Mouse (Mus musculus): ENCODE results near the gene Dnajb4.

DNA sequence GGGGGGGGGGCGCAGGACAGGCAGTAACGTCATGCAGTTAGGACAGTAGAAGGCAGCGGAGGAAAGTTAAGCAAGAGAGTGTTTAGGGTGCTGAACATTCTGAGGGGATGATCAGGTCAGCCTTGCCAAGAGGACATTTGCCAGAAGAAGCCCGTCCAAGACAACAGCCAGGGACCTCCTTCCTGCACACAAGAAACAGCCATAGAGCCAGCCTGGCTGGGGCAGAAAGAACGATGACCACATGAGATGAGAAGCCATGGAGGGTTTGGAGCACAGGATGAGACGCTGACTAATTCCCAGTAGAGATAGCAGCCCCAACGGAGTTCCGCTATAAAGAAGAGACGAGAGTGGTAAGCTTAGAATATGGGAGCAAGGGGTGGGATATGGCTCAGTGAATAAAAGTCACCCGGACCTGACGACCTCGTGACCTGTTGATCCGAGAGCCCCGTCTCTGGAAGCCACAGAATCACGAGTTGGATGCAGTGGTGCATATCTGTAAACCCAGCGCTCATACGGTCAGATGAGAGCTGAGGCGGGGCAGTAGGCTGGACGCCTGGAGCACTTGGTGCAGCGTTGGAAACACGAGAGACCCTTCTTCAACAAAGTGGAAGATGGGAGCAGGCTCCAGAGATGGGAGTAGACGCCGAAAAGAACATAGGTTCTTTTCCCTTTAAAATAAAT is 53.1 kb downstream of the Dnajb4 start:
- TF ChIP-seq CTCF (IDR thresholded peaks at IDR 0.05; ENCODE audit: low read depth, low read length) (no peak), POLR2A (IDR thresholded peaks at IDR 0.05; ENCODE audit: borderline replicate concordance, low read depth, low read length) (no peak)
